Mouse (Mus musculus): ENCODE data around the gene Tmem54.

Tmem54 gene

GRCm38 (mm10) chr4:129097006-129097405, 8.3 kb upstream of the Tmem54 start:
- no peak for DNase-seq (ENCODE audit: low spot score)

GRCm38 (mm10) chr4:129102133-129102829, 3.1 kb upstream of the Tmem54 start:
- no peak for DNase-seq (ENCODE audit: low spot score)

GRCm38 (mm10) chr4:129106073-129106472, 725 bp downstream of the Tmem54 start:
- DNase-seq (ENCODE audit: low spot score): no peak

- DNase-seq (ENCODE audit: low spot score): no peak
Observed at GRCm38 (mm10) chr4:129107348-129107899, 2.1 kb downstream of the Tmem54 start.

- no peak for DNase-seq (ENCODE audit: low spot score)
Observed at GRCm38 (mm10) chr4:129108624-129109023, 3.3 kb downstream of the Tmem54 start.

- DNase-seq (ENCODE audit: low spot score): no peak
Observed at GRCm38 (mm10) chr4:129110804-129111203, 5.5 kb downstream of the Tmem54 start.

- DNase-seq (ENCODE audit: low spot score): no peak
Observed at GRCm38 (mm10) chr4:129111350-129111749, 6.0 kb downstream of the Tmem54 start.

GRCm38 (mm10) chr4:129112231-129112630, 6.9 kb downstream of the Tmem54 start:
- no peak for DNase-seq (ENCODE audit: low spot score)

GRCm38 (mm10) chr4:129113083-129113988, 8.0 kb downstream of the Tmem54 start:
- peak; percentile 58 for DNase-seq (ENCODE audit: low spot score)

- no peak for DNase-seq (ENCODE audit: low spot score)
Observed at GRCm38 (mm10) chr4:129116703-129117102, 11.4 kb downstream of the Tmem54 start.

GRCm38 (mm10) chr4:129117720-129118510, 12.6 kb downstream of the Tmem54 start:
- no peak for DNase-seq (ENCODE audit: low spot score)

GRCm38 (mm10) chr4:129119708-129120107, 14.4 kb downstream of the Tmem54 start:
- DNase-seq (ENCODE audit: low spot score): no peak

GRCm38 (mm10) chr4:129120520-129121445, 15.4 kb downstream of the Tmem54 start:
- DNase-seq (ENCODE audit: low spot score): peak; percentile 75

GRCm38 (mm10) chr4:129121569-129122086, 16.3 kb downstream of the Tmem54 start, which contains the start of gene Hpca:
Gene Hpca, minus strand, starts transcription at chr4:129122036.
- DNase-seq (ENCODE audit: low spot score): no peak

- DNase-seq (ENCODE audit: low spot score): no peak
Observed at GRCm38 (mm10) chr4:129122107-129122506, 16.8 kb downstream of the Tmem54 start.

- DNase-seq (ENCODE audit: low spot score): no peak
Observed at GRCm38 (mm10) chr4:129122719-129123118, 17.4 kb downstream of the Tmem54 start.

GRCm38 (mm10) chr4:129124652-129125146, 19.4 kb downstream of the Tmem54 start:
- DNase-seq (ENCODE audit: low spot score): no peak

- no peak for DNase-seq (ENCODE audit: low spot score)
Observed at GRCm38 (mm10) chr4:129125736-129126451, 20.5 kb downstream of the Tmem54 start.

- DNase-seq (ENCODE audit: low spot score): no peak
Observed at GRCm38 (mm10) chr4:129128582-129129338, 23.4 kb downstream of the Tmem54 start.

All from urinary bladder, postnatal 14 days (tissue).